Mouse (Mus musculus) skeletal muscle tissue, postnatal 0 days (tissue): ENCODE results near the gene Omt2b. TPM values are rescaled to one million over a fixed set of nuclear protein-coding genes. Genes with fewer than 3 reads are reported as not detected.

Source experiments
- polyA plus RNA-seq: library from polyadenylated mRNA; unstranded; fragments of >200 nt; fragmentation: Nextera tagmentation; extraction: Ambion mirVana; gene quantifications from 2 replicates; pipeline ENCODE4 v1.2.1, GENCODE M21; 2015

Gene Omt2b
- polyA plus RNA-seq = not detected in 2 replicates

DNA sequence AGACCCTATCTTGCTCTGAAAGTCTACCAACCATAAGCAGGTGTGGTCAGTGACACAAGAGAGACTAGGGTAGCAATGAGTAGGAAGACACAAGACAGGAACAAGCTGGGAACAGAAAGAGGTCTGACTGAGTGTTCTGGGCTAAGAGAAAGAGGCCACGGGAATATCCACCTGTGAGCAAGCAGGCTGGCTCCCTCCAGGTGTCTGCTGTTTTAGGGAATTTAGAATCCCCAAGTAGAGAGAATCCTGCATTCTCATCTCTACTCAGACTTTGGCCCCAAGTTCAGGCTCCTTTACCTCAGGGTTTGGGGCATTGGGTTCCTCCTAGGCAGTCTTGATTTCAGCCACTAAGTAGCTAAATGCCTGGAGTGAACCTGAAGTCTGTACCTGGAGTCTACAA lies at the start of gene Omt2b:
TSS of gene Omt2b (plus strand) at position 301 of the 400 bp plus-strand sequence.

DNA sequence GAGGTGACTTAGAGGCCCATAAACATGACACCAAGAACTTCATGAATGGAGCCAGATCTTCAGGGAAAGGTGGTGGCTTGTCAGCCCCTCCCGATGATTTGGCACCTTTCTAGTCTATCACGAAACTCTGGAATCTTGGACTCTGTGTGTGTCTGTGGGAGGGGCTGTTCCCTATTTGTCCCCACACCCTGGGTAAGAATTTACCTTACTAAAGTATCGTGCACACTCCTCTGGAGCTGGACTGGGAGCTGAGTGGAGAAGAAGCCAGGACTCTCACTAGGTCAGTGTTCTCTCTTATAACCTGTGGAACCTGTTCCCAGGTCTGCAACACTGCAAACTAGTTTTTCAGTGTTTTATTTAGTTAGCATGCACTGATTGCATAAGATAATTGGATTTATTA lies 37.7 kb upstream of the Omt2b start, which contains the start of gene Gm10639:
TSS of gene Gm10639 (plus strand) at position 201 of the 400 bp plus-strand sequence.

DNA sequence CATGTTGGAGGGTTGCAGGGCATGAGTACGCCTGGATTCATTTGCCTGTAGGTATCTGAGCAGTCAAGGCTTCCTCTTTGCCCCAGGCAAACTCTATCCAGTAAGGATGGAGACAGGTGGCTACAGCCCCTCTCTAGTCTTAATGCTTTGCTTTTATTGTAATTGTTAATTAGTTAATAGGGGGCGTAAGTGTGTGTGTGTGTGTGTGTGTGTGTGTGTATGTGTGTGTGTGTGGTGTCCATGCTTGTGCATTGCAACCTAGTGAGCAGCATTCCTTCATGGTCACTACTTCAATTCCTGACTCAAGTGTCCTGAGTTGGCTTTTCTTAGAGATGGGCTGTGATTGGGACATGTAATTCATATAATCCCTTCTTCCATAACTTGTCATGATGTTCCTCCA lies 12.7 kb upstream of the Omt2b start, which contains the start of gene Omt2a:
TSS of gene Omt2a (minus strand) at position 101 of the 400 bp plus-strand sequence.

DNA sequence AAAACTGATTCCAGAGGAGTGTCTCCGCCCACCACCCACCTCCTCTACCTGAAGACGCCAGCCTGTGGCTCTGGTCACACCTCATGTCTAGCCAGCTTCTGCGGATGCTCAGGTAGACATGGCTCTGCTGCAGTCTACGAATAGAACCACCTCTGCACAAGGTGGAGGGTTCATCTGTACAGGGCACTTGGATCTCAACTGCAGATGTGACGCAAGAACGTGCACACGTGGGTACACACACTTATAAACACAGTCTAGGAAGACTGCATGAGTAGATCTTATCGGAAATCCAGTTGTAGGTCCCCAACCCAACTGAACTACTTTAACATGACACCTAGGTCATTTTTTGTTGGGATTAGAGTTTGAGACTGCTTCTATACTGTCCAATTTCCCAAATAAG lies 28.2 kb downstream of the Omt2b start, which contains the start of gene Gsta2:
TSS of gene Gsta2 (minus strand) at position 178 of the 400 bp plus-strand sequence.

DNA sequence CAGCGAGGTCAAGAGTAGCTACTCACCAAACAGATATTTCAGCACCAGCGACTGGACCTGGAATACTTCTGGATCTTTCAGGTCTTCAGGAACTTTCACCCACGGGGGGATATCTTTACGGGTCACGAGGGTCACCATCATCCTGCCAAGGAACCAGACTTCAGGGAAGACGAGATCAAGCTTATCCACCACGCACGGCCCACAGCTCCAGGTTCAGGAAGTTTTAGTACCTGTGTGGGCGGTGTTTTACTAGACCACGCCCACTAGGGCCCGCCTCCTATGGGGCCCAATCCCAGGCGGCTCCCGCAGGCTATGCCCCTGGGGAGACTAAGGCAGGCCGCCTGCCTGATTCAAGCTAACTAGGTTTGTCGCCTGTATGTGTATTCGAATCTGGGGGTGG lies 40.6 kb downstream of the Omt2b start, which contains the start of gene Dppa5a:
TSS of gene Dppa5a (minus strand) at position 219 of the 400 bp plus-strand sequence.

DNA sequence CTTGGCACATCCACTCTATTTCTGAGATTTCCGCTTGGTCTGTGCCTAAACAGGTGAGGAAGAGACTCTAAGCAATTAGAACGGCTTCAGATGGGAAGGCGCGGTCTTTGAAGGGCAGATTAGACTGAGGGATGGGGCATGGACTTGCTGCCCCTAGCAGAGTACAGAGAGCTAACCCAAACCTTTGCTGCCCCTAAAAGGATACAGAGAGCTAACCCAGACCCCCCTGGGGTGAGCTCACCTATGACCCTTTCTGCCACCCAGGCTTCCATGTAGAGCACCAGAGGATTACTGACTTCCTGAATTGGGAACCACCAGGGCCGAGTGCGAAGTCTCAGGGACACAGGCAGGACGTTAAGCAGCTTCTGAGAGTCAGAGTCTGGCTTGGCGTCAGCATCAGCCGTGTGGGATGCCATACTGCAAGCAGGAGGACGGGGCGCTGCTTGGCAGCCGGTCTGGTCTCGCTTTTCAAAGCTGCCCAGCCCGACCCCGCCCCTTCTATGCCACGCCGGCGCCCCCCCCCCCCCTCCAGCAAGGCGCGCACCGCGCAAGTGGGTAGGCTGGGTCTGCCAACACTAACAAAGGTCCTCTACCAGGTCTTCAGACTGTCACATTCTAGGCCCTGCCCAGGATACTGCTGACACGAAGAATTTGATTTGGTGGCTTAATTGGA lies 50.9 kb downstream of the Omt2b start, which contains the start of gene Ooep:
TSS of gene Ooep (minus strand) at position 613 of the 673 bp plus-strand sequence.

Other genes starting within 250 kb of the Omt2b start
- 46.0 and 49.0 TPM in 2 replicates for gene Fbxo9, start 218.5 kb upstream of the Omt2b start, polyA plus RNA-seq
- 14.4 and 14.5 TPM in 2 replicates for gene Ick, start 218.4 kb upstream of the Omt2b start, polyA plus RNA-seq
- gene Gsta4, start 144.8 kb upstream of the Omt2b start, polyA plus RNA-seq = 4.8 and 5.4 TPM in 2 replicates
- gene Gsta1, start 96.9 kb upstream of the Omt2b start, polyA plus RNA-seq = 0.72 TPM in 1 of 2 replicates, not detected in the other
- 0.77 TPM in 1 of 2 replicates, not detected in the other for gene Gm3776, start 70.5 kb upstream of the Omt2b start, polyA plus RNA-seq
- gene Gm10639, start 37.7 kb upstream of the Omt2b start, polyA plus RNA-seq = not detected in 2 replicates
- gene Omt2a, start 12.8 kb upstream of the Omt2b start, polyA plus RNA-seq = not detected in 2 replicates
- 0.17 and 1.3 TPM in 2 replicates for gene Gsta2, start 28.2 kb downstream of the Omt2b start, polyA plus RNA-seq
- not detected in 2 replicates for gene Dppa5a, start 40.6 kb downstream of the Omt2b start, polyA plus RNA-seq
- gene Ooep, start 51.1 kb downstream of the Omt2b start, polyA plus RNA-seq = not detected in 2 replicates
- gene Ddx43, start 68.2 kb downstream of the Omt2b start, polyA plus RNA-seq = 0.06 TPM in 1 of 2 replicates, not detected in the other
- gene Cgas, start 115.6 kb downstream of the Omt2b start, polyA plus RNA-seq = 1.0 and 1.2 TPM in 2 replicates
- gene Mto1, start 120.6 kb downstream of the Omt2b start, polyA plus RNA-seq = 19.1 and 19.8 TPM in 2 replicates
- 0.77 and 0.95 TPM in 2 replicates for gene Gm17324, start 121.2 kb downstream of the Omt2b start, polyA plus RNA-seq
- gene Eef1a1, start 161.6 kb downstream of the Omt2b start, polyA plus RNA-seq = 2,529 and 2,620 TPM in 2 replicates